Mouse (Mus musculus): ENCODE measurements around the gene Tmem151a. TPM values are rescaled to one million over a fixed set of nuclear protein-coding genes. Genes with fewer than 3 reads are reported as not detected.

Tmem151a gene
- polyA plus RNA-seq, 1 experiment: not detected

DNA sequence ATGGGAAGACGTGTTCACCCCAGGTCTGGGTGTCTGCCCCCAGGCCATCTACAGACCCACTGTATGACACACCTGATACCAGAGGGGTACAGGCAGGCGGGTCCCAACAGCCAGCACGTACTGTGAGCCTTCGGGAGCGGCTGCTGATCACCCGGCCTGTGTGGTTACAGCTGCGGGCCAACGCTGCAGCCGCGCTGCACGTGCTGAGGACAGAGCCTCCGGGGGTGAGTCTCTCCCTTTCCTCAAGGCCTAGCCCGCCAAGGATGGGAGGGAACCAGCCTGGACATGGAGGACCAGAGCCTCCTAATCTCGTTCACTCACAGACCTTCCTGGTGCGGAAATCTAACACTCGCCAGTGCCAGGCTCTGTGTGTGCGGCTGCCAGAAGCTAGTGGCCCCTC lies 34.3 kb downstream of the Tmem151a start:
- Histone ChIP-seq H3K36me3 (ENCODE audit: control insufficient read depth) (peaks cover 40% of the 10 kb centered on the region), H3K27me3 (ENCODE audit: control insufficient read depth) (peaks cover 47% of the 10 kb centered on the region), H3K4me3 (replicated peaks) (no peak overlapping the region), H3K9me3 (ENCODE audit: control insufficient read depth, low read length) (no peaks in the 10 kb centered on the region), H3K4me1 (ENCODE audit: control insufficient read depth) (peaks cover 11% of the 10 kb centered on the region)
- TF ChIP-seq GATA1 (IDR thresholded peaks at IDR 0.05; ENCODE audit: low read length) (no peak), TAL1 (IDR thresholded peaks at IDR 0.05; ENCODE audit: low read length) (no peak)

DNA sequence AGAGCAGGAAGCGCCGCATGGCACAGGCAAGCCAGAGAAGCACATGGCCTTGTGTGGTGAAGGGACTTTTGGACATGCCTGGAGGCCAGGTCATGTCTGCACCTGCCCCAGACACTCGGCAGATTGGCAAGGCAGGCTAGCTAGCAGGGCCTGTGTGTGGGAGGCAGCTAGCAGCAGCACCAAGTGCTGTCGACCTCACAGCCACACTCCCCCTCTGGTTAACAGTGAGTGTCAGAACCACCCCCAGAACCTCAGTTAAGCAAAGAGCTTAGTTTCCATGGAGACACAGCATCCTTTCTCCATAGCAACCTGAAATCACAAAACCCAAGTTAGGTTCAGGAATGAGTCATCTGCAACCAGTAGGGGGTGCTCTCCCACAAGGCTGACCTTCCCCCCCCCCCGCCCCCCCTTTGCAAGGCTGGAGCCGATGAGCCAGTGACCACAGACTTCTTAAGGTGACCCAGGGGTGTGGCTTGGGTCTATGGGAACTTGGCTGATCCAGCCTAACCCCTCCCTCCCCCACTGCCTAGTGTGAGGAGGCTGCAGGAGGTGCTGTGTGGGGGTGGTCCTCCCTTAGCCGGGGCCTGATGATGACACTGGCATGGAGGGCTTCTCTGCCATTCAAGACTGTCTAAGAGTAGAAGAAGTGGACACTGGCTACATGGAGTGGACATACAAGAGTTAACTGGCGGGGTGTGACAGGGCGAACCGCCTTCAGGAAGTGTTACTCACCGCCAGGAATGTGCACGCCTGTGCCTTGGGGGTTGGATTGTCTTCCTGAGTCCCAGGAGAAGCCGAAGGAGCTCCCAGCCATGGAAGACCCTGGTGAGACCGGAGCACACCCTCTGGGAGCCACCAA lies 35.1 kb downstream of the Tmem151a start, which contains the start of gene Rin1:
Gene Rin1, plus strand, starts transcription at position 435 of the 859 bp plus-strand sequence.
- Histone ChIP-seq H3K36me3 (ENCODE audit: control insufficient read depth) (peaks cover 47% of the 10 kb centered on the region), H3K27me3 (ENCODE audit: control insufficient read depth) (peaks cover 47% of the 10 kb centered on the region), H3K4me1 (ENCODE audit: control insufficient read depth) (peaks cover 11% of the 10 kb centered on the region), H3K9me3 (ENCODE audit: control insufficient read depth, low read length) (no peaks in the 10 kb centered on the region), H3K4me3 (replicated peaks) (no peak within 1 kb of the TSS)
- TF ChIP-seq GATA1 (IDR thresholded peaks at IDR 0.05; ENCODE audit: low read length) (no peak), TAL1 (IDR thresholded peaks at IDR 0.05; ENCODE audit: low read length) (no peak)

DNA sequence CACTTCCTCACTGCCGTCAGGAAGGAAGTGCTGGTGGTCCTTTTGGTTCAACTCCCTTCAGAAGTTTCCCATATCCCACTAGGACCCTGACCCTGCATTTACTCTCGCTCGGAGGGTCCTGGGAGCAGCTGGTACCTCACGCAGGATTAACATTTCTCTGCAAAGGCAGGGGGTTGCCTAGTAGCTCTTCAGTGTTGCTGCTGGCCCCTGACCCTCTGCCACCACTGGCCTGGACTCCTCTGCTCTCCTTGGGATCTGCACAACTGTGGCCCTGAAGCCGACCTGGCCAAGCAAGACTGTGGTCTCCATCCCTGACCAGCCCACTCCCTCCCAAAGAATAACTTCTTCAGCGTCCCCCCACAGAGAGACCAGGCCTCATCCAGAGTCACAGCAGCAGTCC lies 36.0 kb downstream of the Tmem151a start:
- H3K27me3 ChIP-seq (ENCODE audit: control insufficient read depth): peaks cover 40% of the 10 kb centered on the region
- H3K4me3 ChIP-seq (replicated peaks): no peak overlapping the region
- peaks cover 51% of the 10 kb centered on the region for H3K36me3 ChIP-seq (ENCODE audit: control insufficient read depth)
- H3K9me3 ChIP-seq (ENCODE audit: control insufficient read depth, low read length): no peaks in the 10 kb centered on the region
- TF ChIP-seq GATA1 (IDR thresholded peaks at IDR 0.05; ENCODE audit: low read length) (no peak), TAL1 (IDR thresholded peaks at IDR 0.05; ENCODE audit: low read length) (no peak)
- peaks cover 11% of the 10 kb centered on the region for H3K4me1 ChIP-seq (ENCODE audit: control insufficient read depth)

GRCm38 (mm10) chr19:5048138-5049056 lies 36.9 kb downstream of the Tmem151a start:
- no peak overlapping the region for H3K4me3 ChIP-seq (replicated peaks)
- peaks cover 52% of the 10 kb centered on the region for H3K36me3 ChIP-seq (ENCODE audit: control insufficient read depth)
- no peaks in the 10 kb centered on the region for H3K9me3 ChIP-seq (ENCODE audit: control insufficient read depth, low read length)
- peaks cover 6% of the 10 kb centered on the region for H3K4me1 ChIP-seq (ENCODE audit: control insufficient read depth)
- no peak for TF ChIP-seq TAL1 (IDR thresholded peaks at IDR 0.05; ENCODE audit: low read length)
- TF ChIP-seq GATA1 (IDR thresholded peaks at IDR 0.05; ENCODE audit: low read length): no peak
- H3K27me3 ChIP-seq (ENCODE audit: control insufficient read depth): peaks cover 34% of the 10 kb centered on the region

GRCm38 (mm10) chr19:5045531-5045930 lies 39.8 kb downstream of the Tmem151a start:
- Histone ChIP-seq H3K4me1 (ENCODE audit: control insufficient read depth) (peaks cover 27% of the 10 kb centered on the region), H3K36me3 (ENCODE audit: control insufficient read depth) (peaks cover 60% of the 10 kb centered on the region), H3K4me3 (replicated peaks) (no peak overlapping the region), H3K9me3 (ENCODE audit: control insufficient read depth, low read length) (no peaks in the 10 kb centered on the region), H3K27me3 (ENCODE audit: control insufficient read depth) (peaks cover 5% of the 10 kb centered on the region)
- no peak for TF ChIP-seq TAL1 (IDR thresholded peaks at IDR 0.05; ENCODE audit: low read length)

- TF ChIP-seq TAL1 (IDR thresholded peaks at IDR 0.05; ENCODE audit: low read length) (no peak), GATA1 (IDR thresholded peaks at IDR 0.05; ENCODE audit: low read length) (no peak)
- Histone ChIP-seq H3K4me3 (replicated peaks) (peak overlapping the region; percentile 72), H3K4me1 (ENCODE audit: control insufficient read depth) (peaks cover 53% of the 10 kb centered on the region), H3K9me3 (ENCODE audit: control insufficient read depth, low read length) (no peaks in the 10 kb centered on the region), H3K36me3 (ENCODE audit: control insufficient read depth) (peaks cover 26% of the 10 kb centered on the region), H3K27me3 (ENCODE audit: control insufficient read depth) (peaks cover 24% of the 10 kb centered on the region)
These were observed 43.7 kb downstream of the Tmem151a start for GRCm38 (mm10) chr19:5041588-5041987.

DNA sequence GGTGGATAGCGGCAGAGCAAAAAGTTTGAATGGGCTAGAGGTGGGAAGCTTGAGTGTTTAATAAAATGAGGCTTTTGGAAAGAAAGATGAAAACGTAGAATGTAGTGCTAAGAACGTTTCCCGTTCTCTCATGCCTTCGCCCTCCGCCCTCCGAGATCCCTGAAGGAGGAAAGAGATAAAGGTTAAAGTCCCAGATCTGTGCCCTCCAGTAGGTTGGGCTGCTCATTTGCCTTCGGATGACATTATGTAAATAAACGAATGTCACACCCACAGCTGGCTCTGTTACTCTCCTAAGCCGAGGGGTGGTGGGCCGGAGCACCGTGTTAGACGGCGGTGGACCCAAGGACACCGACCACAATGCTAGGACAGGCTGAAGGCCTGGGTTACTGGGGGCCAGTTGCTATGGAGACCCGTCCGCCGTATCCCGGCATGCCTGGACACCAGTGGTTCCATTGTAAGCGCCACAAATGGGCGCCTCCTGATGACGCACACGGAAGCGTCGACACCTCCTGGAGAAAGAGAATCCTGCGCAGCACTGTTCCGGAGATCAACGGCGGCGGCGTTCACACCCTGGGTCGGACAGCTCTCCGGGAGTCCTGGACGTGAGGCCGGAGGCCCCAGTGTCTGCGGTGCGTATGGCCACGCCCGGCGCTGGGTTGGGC lies 44.3 kb downstream of the Tmem151a start, which contains the start of gene Brms1:
Gene Brms1, plus strand, starts transcription at position 493 of the 662 bp plus-strand sequence.
- Histone ChIP-seq H3K36me3 (ENCODE audit: control insufficient read depth) (peaks cover 20% of the 10 kb centered on the region), H3K9me3 (ENCODE audit: control insufficient read depth, low read length) (no peaks in the 10 kb centered on the region), H3K27me3 (ENCODE audit: control insufficient read depth) (peaks cover 26% of the 10 kb centered on the region), H3K4me3 (replicated peaks) (peak within 1 kb of the TSS; percentile 72), H3K4me1 (ENCODE audit: control insufficient read depth) (peaks cover 53% of the 10 kb centered on the region)
- no peak; the same call in 1 of the 2 replicates for TF ChIP-seq GATA1 (IDR thresholded peaks at IDR 0.05; ENCODE audit: low read length)
- no peak for TF ChIP-seq TAL1 (IDR thresholded peaks at IDR 0.05; ENCODE audit: low read length)

- peak overlapping the region; percentile 80 for H3K4me3 ChIP-seq (replicated peaks)
- TF ChIP-seq TAL1 (IDR thresholded peaks at IDR 0.05; ENCODE audit: low read length): no peak
- TF ChIP-seq GATA1 (IDR thresholded peaks at IDR 0.05; ENCODE audit: low read length): no peak
- peaks cover 9% of the 10 kb centered on the region for H3K36me3 ChIP-seq (ENCODE audit: control insufficient read depth)
- no peaks in the 10 kb centered on the region for H3K9me3 ChIP-seq (ENCODE audit: control insufficient read depth, low read length)
- peaks cover 26% of the 10 kb centered on the region for H3K27me3 ChIP-seq (ENCODE audit: control insufficient read depth)
- H3K4me1 ChIP-seq (ENCODE audit: control insufficient read depth): peaks cover 53% of the 10 kb centered on the region
These were observed 45.8 kb downstream of the Tmem151a start for GRCm38 (mm10) chr19:5039301-5040114.
